Mouse (Mus musculus): ENCODE measurements around the gene Lmnb2.

DNA sequence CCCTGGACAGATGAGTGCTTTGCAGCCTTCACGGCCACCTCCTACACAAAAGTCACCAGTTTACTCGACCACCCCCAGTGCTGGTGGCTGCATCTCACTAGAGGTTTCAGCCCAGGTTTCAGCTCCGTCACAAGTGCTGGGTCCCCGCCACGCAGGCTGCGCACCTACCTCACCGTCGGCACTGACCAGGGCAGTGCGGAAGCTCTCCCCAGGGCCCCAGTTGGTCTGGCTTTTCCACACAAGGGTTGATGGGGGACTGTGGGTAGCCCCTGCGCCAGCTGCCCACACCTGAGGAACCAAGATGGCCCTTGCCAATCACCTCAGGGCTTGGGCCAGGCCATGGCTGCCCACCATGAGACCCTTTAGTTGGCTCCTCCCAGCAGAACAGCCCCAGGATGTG is 14.8 kb downstream of the Lmnb2 start:
- TF ChIP-seq CTCF (IDR thresholded peaks at IDR 0.05; ENCODE audit: low read depth, low read length), result no peak
- no peak for TF ChIP-seq TAL1 (conservative IDR thresholded peaks at IDR 0.05; ENCODE audit: low read depth, low read length)
- no peak for TF ChIP-seq GATA1 (IDR thresholded peaks at IDR 0.05; ENCODE audit: borderline replicate concordance, low read length)

Data from G1E (cell line).